Mouse (Mus musculus) intestine, embryonic 15.5 days (tissue): ENCODE data around the gene Rgl1. TPM values are rescaled to one million over a fixed set of nuclear protein-coding genes. Genes with fewer than 3 reads are reported as not detected.
"Not testable (repeated sequence)": the region's sequence is repeated elsewhere in the genome, so short reads cannot be mapped to it uniquely, and the experiment has no call there.

Experiments used
- ATAC-seq: fragments of 200-750 bp; cut with Nextera tagmentation; 2 replicates; pipeline ENCODE4 v1.8.0; 2017; ENCODE audit warnings: moderate TSS enrichment, moderate library complexity
- H3K27ac ChIP-seq: fragments of 300-500 bp; sonication (generic); 2 replicates; pipeline ENCODE4 v1.5.1; 2015; ENCODE audit warnings: mild to moderate bottlenecking, inconsistent platforms
- H3K27me3 ChIP-seq: fragments of 300-500 bp; sonication (generic); replicated peaks from 2 replicates; pipeline ENCODE4 v1.6.1; 2015; ENCODE audit warnings: inconsistent platforms
- H3K36me3 ChIP-seq: fragments of 300-500 bp; sonication (generic); 2 replicates; pipeline ENCODE4 v1.6.1; 2015; ENCODE audit warnings: inconsistent platforms
- H3K4me1 ChIP-seq: fragments of 300-500 bp; sonication (generic); replicated peaks from 2 replicates; pipeline ENCODE4 v1.6.1; 2015; ENCODE audit warnings: inconsistent platforms
- H3K4me2 ChIP-seq: fragments of 300-500 bp; sonication (generic); replicated peaks from 2 replicates; pipeline ENCODE4 v1.6.1; 2015; ENCODE audit warnings: mild to moderate bottlenecking, inconsistent platforms
- H3K4me3 ChIP-seq: fragments of 300-500 bp; sonication (generic); replicated peaks from 2 replicates; pipeline ENCODE4 v1.5.1; 2015; ENCODE audit warnings: inconsistent platforms
- H3K9ac ChIP-seq: fragments of 300-500 bp; sonication (generic); 2 replicates; pipeline ENCODE4 v1.6.1; 2015; ENCODE audit warnings: inconsistent platforms
- H3K9me3 ChIP-seq: fragments of 300-500 bp; sonication (generic); 2 replicates; pipeline ENCODE4 v1.6.1; 2016; ENCODE audit warnings: inconsistent platforms
- WGBS: fragments of 180-500 bp; shearing (Covaris S2); methylation state at CpG from one replicate; pipeline ENCODE4 v1.1.7; 2015; 5-methylcytosine and 5-hydroxymethylcytosine counted together
- polyA plus RNA-seq: library from polyadenylated mRNA; unstranded; fragments of >200 nt; fragmentation: Nextera tagmentation; extraction: Ambion mirVana; gene quantifications from 2 replicates; pipeline ENCODE4 v1.2.1, GENCODE M21; 2015

The Rgl1 gene
- polyA plus RNA-seq, 1 experiment from 2014 or later, result 44.8 TPM

GRCm38 (mm10) chr1:152669446-152670180 lies 96.5 kb downstream of the Rgl1 start:
- WGBS, result 56% methylated on average over 8 of the region's 8 CpGs
- Histone ChIP-seq H3K9ac (no peak overlapping the region), H3K36me3 (no peaks in the 10 kb centered on the region), H3K27me3 (no peaks in the 10 kb centered on the region), H3K4me3 (no peak overlapping the region), H3K4me2 (no peak overlapping the region), H3K4me1 (no peaks in the 10 kb centered on the region), H3K27ac (no peak overlapping the region), H3K9me3 (no peaks in the 10 kb centered on the region)
- no peak for ATAC-seq

- H3K9me3 ChIP-seq, result no peaks in the 10 kb centered on the region
- no peak overlapping the region for H3K27ac ChIP-seq
- no peak overlapping the region for H3K9ac ChIP-seq
- WGBS, result 92% methylated on average over 7 of the region's 7 CpGs
- no peak for ATAC-seq
- no peak overlapping the region for H3K4me2 ChIP-seq
- H3K36me3 ChIP-seq, result no peaks in the 10 kb centered on the region
- H3K4me1 ChIP-seq, result no peaks in the 10 kb centered on the region
- no peaks in the 10 kb centered on the region for H3K27me3 ChIP-seq
- H3K4me3 ChIP-seq, result no peak overlapping the region
Measured at GRCm38 (mm10) chr1:152660436-152660835, 105.7 kb downstream of the Rgl1 start.

GRCm38 (mm10) chr1:152659961-152660360 lies 106.2 kb downstream of the Rgl1 start:
- 88% methylated on average over 4 of the region's 4 CpGs for WGBS

GRCm38 (mm10) chr1:152656601-152657000 lies 109.5 kb downstream of the Rgl1 start:
- Histone ChIP-seq H3K9me3 (no peaks in the 10 kb centered on the region), H3K9ac (no peak overlapping the region), H3K4me3 (no peak overlapping the region), H3K27ac (no peak overlapping the region), H3K27me3 (no peaks in the 10 kb centered on the region), H3K4me1 (no peaks in the 10 kb centered on the region), H3K36me3 (no peaks in the 10 kb centered on the region), H3K4me2 (no peak overlapping the region)
- ATAC-seq, result no peak
- 84% methylated on average over 6 of the region's 6 CpGs for WGBS

More at GRCm38 (mm10) chr1:152659961-152660360, 106.2 kb downstream of the Rgl1 start:
- Histone ChIP-seq H3K9ac (no peak overlapping the region), H3K4me2 (no peak overlapping the region), H3K27ac (no peak overlapping the region), H3K27me3 (no peaks in the 10 kb centered on the region), H3K36me3 (no peaks in the 10 kb centered on the region), H3K4me3 (no peak overlapping the region), H3K9me3 (no peaks in the 10 kb centered on the region), H3K4me1 (no peaks in the 10 kb centered on the region)
- no peak for ATAC-seq

GRCm38 (mm10) chr1:152654851-152655250 lies 111.3 kb downstream of the Rgl1 start:
- no peak overlapping the region for H3K27ac ChIP-seq
- no peak for ATAC-seq
- H3K36me3 ChIP-seq, result no peaks in the 10 kb centered on the region
- H3K27me3 ChIP-seq, result no peaks in the 10 kb centered on the region
- H3K4me3 ChIP-seq, result no peak overlapping the region
- no peak overlapping the region for H3K4me2 ChIP-seq
- H3K4me1 ChIP-seq, result no peaks in the 10 kb centered on the region
- H3K9me3 ChIP-seq, result no peaks in the 10 kb centered on the region
- no peak overlapping the region for H3K9ac ChIP-seq
- 91% methylated on average over 6 of the region's 6 CpGs for WGBS

GRCm38 (mm10) chr1:152651495-152651874 lies 114.7 kb downstream of the Rgl1 start:
- no peaks in the 10 kb centered on the region for H3K36me3 ChIP-seq
- H3K27me3 ChIP-seq, result no peaks in the 10 kb centered on the region
- no peak overlapping the region for H3K4me2 ChIP-seq
- no peaks in the 10 kb centered on the region for H3K4me1 ChIP-seq
- WGBS, result 94% methylated on average over 1 of the region's 1 CpGs
- no peak for ATAC-seq
- H3K9ac ChIP-seq, result no peak overlapping the region
- H3K9me3 ChIP-seq, result no peaks in the 10 kb centered on the region
- no peak overlapping the region for H3K4me3 ChIP-seq
- H3K27ac ChIP-seq, result no peak overlapping the region

GRCm38 (mm10) chr1:152650856-152651494 lies 115.2 kb downstream of the Rgl1 start:
- no peak for ATAC-seq
- 89% methylated on average over 6 of the region's 6 CpGs for WGBS
- no peak overlapping the region for H3K9ac ChIP-seq
- H3K27ac ChIP-seq, result no peak overlapping the region
- H3K4me1 ChIP-seq, result no peaks in the 10 kb centered on the region
- no peak overlapping the region for H3K4me3 ChIP-seq
- H3K36me3 ChIP-seq, result no peaks in the 10 kb centered on the region
- H3K9me3 ChIP-seq, result no peaks in the 10 kb centered on the region
- no peaks in the 10 kb centered on the region for H3K27me3 ChIP-seq
- H3K4me2 ChIP-seq, result no peak overlapping the region

GRCm38 (mm10) chr1:152648052-152648451 lies 118.1 kb downstream of the Rgl1 start:
- no peaks in the 10 kb centered on the region for H3K27me3 ChIP-seq
- no peak overlapping the region for H3K4me2 ChIP-seq
- no peak overlapping the region for H3K4me3 ChIP-seq
- no peaks in the 10 kb centered on the region for H3K4me1 ChIP-seq
- no peaks in the 10 kb centered on the region for H3K9me3 ChIP-seq
- ATAC-seq, result no peak
- no peak overlapping the region for H3K9ac ChIP-seq
- no peak overlapping the region for H3K27ac ChIP-seq
- H3K36me3 ChIP-seq, result no peaks in the 10 kb centered on the region
- 82% methylated on average over 5 of the region's 5 CpGs for WGBS

- not testable (repeated sequence) for H3K27me3 ChIP-seq, H3K27ac ChIP-seq, H3K4me3 ChIP-seq, H3K36me3 ChIP-seq, ATAC-seq, H3K9me3 ChIP-seq, H3K9ac ChIP-seq, H3K4me2 ChIP-seq
- WGBS, result 80% methylated on average over 10 of the region's 10 CpGs
- H3K4me1 ChIP-seq, result peaks cover 12% of the 10 kb centered on the region
Measured at GRCm38 (mm10) chr1:152642207-152642606, 123.9 kb downstream of the Rgl1 start.

GRCm38 (mm10) chr1:152640195-152640981 lies 125.8 kb downstream of the Rgl1 start:
- no peaks in the 10 kb centered on the region for H3K9me3 ChIP-seq
- H3K27me3 ChIP-seq, result no peaks in the 10 kb centered on the region
- peak overlapping the region; percentile 70 for H3K27ac ChIP-seq
- WGBS, result 50% methylated on average over 11 of the region's 11 CpGs
- ATAC-seq, result peak; percentile 81
- peaks cover 12% of the 10 kb centered on the region for H3K4me1 ChIP-seq
- H3K4me3 ChIP-seq, result no peak overlapping the region
- H3K36me3 ChIP-seq, result no peaks in the 10 kb centered on the region
- H3K4me2 ChIP-seq, result no peak overlapping the region
- no peak overlapping the region for H3K9ac ChIP-seq

GRCm38 (mm10) chr1:152639344-152639743 lies 126.8 kb downstream of the Rgl1 start:
- Histone ChIP-seq H3K9ac (no peak overlapping the region), H3K9me3 (no peaks in the 10 kb centered on the region), H3K4me2 (no peak overlapping the region), H3K27me3 (no peaks in the 10 kb centered on the region), H3K4me3 (no peak overlapping the region), H3K27ac (no peak overlapping the region), H3K36me3 (no peaks in the 10 kb centered on the region), H3K4me1 (peaks cover 12% of the 10 kb centered on the region)
- ATAC-seq, result no peak
- WGBS, result 81% methylated on average over 7 of the region's 7 CpGs

GRCm38 (mm10) chr1:152634638-152635037 lies 131.5 kb downstream of the Rgl1 start:
- Histone ChIP-seq H3K4me1 (no peaks in the 10 kb centered on the region), H3K4me3 (no peak overlapping the region), H3K9ac (no peak overlapping the region), H3K27me3 (no peaks in the 10 kb centered on the region), H3K4me2 (no peak overlapping the region), H3K27ac (no peak overlapping the region), H3K9me3 (no peaks in the 10 kb centered on the region), H3K36me3 (no peaks in the 10 kb centered on the region)
- 74% methylated on average over 5 of the region's 5 CpGs for WGBS
- ATAC-seq, result no peak
